Mouse (Mus musculus) lung, adult 2 months (tissue): ENCODE data around the gene Cabp1. TPM values are rescaled to one million over a fixed set of nuclear protein-coding genes. Genes with fewer than 3 reads are reported as not detected.

Experiments
- DNase-seq: peaks from one replicate; pipeline ENCODE4 v3.0.0; 2022
- H3K4me1 ChIP-seq: fragments of 200-500 bp; 2 replicates; pipeline ENCODE4 v1.6.1; 2011; ENCODE audit warnings: low read length; ENCODE audit not compliant: control insufficient read depth, insufficient read depth
- H3K4me3 ChIP-seq: fragments of 200-500 bp; replicated peaks from 2 replicates; pipeline ENCODE3; 2011; ENCODE audit warnings: low read depth, mild to moderate bottlenecking, control low read depth, low read length; ENCODE audit errors: extremely low read depth
- CTCF ChIP-seq: fragments of 200-500 bp; IDR thresholded peaks from 2 replicates; pipeline ENCODE4 v1.5.1; 2011; ENCODE audit warnings: mild to moderate bottlenecking, low read length, control low read depth; ENCODE audit not compliant: insufficient read depth
- POLR2A ChIP-seq: fragments of 200-500 bp; IDR thresholded peaks from 2 replicates; pipeline ENCODE4 v1.6.1; 2011; ENCODE audit warnings: low read depth, mild to moderate bottlenecking, control low read depth, low read length, borderline replicate concordance; ENCODE audit errors: extremely low read depth
- WGBS: fragments of 180-500 bp; shearing (Covaris S2); methylation state at CpG from one replicate; pipeline ENCODE4 v1.1.7; 2018; 5-methylcytosine and 5-hydroxymethylcytosine counted together
- polyA plus RNA-seq: library from polyadenylated mRNA; depleted of rRNA; stranded (reverse); fragments of >200 nt; gene quantifications from 2 replicates; pipeline ENCODE4 v1.2.3, GENCODE M21; 2012

Gene Cabp1
- polyA plus RNA-seq, 1 experiment = 6.9 TPM

GRCm38 (mm10) chr5:115192828-115193195 is 1.4 kb downstream of the Cabp1 start:
- TF ChIP-seq POLR2A (no peak), CTCF (no peak)
- H3K4me3 ChIP-seq = no peak overlapping the region
- H3K4me1 ChIP-seq = peaks cover 10% of the 10 kb centered on the region
- no peak for DNase-seq
- 22% methylated on average over 7 of the region's 7 CpGs for WGBS

DNA sequence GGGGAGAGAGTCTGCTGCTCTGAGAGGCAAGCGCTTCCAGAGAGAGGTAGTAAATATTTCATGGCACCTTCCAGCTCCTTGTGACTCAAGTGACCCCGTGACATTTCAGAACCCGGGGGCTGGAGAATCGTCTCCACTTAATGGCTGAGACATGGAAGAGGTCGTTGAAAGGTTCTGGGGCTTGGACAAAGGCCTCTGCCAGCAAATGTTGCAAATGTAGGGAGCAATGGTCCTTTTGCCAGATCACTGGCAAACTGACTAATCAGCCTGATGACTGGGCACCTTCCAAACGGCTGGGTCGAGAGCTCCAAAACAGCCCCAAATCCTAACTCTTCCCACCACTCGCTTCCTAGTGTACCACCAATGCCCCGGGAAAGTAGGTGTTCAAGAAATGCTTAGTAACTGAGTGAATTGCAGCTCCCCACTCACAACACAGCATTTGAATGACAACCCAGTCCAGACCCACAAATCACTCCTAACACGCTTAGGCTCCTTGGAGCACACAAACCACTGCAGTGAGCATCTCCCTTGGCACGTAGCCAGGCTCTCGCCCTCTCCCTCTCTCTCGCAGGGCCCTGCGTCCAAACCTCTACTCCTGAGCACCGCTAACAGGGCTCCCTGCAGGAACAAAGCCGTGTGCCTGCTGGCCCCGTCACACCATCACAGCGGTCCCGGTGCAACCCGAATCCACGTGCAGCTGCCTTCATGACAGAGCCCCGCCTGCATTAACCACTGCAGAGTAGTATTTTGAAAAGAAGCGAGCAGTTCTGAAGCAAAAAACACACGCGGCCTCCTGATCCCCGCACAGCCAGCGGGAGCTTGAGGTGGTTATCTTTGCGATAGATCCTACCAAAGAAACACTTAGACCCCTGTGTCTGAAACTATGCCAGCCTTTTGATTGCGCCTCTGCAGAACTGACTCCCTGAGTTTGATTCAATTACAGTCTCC is 2.0 kb downstream of the Cabp1 start:
- peaks cover 10% of the 10 kb centered on the region for H3K4me1 ChIP-seq
- H3K4me3 ChIP-seq = no peak overlapping the region
- WGBS = 29% methylated on average over 29 of the region's 29 CpGs
- no peak for DNase-seq
- TF ChIP-seq CTCF (no peak), POLR2A (no peak)

- H3K4me1 ChIP-seq = peaks cover 13% of the 10 kb centered on the region
- DNase-seq = no peak
- WGBS = 81% methylated on average over 12 of the region's 12 CpGs
- TF ChIP-seq POLR2A (no peak), CTCF (no peak)
- H3K4me3 ChIP-seq = no peak overlapping the region
These were observed 4.1 kb downstream of the Cabp1 start for GRCm38 (mm10) chr5:115190081-115190480.

- TF ChIP-seq CTCF = peak; percentile 88
- TF ChIP-seq POLR2A = no peak
- peak; percentile 28 for DNase-seq
- Histone ChIP-seq H3K4me3 (no peak overlapping the region), H3K4me1 (peaks cover 9% of the 10 kb centered on the region; the same call in 1 of the 2 replicates)
- 47% methylated on average over 5 of the region's 5 CpGs for WGBS
These were observed 5.4 kb downstream of the Cabp1 start for GRCm38 (mm10) chr5:115188824-115189223.

DNA sequence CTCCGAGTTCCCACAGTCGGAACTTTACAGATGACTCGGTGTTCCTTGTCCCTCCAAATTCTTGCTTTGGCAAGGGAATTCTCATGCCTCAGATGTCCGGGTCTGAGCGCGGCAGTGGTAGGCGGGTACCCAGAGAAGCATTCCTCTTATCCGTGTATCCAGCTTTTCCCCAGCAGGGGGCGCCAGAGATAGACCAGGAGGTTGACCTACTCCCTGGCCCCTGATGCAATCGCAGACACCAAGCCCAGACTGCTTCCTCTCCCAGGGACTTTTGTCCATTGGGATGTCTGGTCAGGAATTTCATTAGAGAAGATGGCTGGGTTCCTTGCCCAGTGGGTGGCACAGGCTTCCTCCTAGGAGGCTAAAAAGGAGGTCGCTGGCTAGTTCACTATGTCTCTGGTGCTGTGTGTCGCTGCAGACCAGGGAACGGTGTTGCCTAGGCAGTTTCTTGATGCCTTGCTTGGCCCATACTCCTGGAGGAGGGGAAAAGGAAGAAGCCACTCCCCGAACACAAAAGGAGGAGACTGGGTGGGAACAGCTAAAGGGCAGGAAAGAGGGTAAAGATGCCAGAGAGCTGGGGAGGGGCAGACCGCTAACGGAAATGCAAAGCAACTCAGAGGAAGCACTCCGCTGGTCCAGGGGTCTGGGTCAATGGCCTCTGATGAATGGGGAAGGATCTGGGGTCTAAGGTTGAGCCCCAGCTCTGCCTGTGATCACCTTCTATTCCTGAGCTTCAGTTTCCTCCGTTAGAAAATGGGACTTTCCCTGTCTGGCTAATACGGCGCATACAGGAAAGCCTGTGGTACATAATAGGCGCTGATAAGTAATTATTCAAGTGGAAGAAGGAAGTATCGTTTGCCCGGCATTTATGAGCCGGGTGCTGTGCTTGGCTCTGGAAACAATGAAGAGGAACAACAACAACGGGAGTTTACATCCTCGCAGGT is 6.7 kb downstream of the Cabp1 start:
- Histone ChIP-seq H3K4me1 (0 out of 2 replicates have a peak, but pooled peaks cover 4% of the 10 kb centered on the region), H3K4me3 (peak overlapping the region; percentile 45)
- TF ChIP-seq CTCF (peak; percentile 80), POLR2A (peak; percentile 44; the same call in 1 of the 2 replicates)
- WGBS = 12% methylated on average over 26 of the region's 26 CpGs
- peak; percentile 91 for DNase-seq

- Histone ChIP-seq H3K4me3 (no peak overlapping the region), H3K4me1 (0 out of 2 replicates have a peak, but pooled peaks cover 4% of the 10 kb centered on the region)
- 39% methylated on average over 17 of the region's 17 CpGs for WGBS
- TF ChIP-seq POLR2A = no peak
- DNase-seq = no peak
These were observed 7.7 kb downstream of the Cabp1 start for GRCm38 (mm10) chr5:115186371-115187073.

GRCm38 (mm10) chr5:115184726-115185125 is 9.5 kb downstream of the Cabp1 start:
- 26% methylated on average over 15 of the region's 15 CpGs for WGBS
- no peak for TF ChIP-seq POLR2A
- no peak for TF ChIP-seq CTCF
- DNase-seq = no peak
- Histone ChIP-seq H3K4me3 (no peak overlapping the region), H3K4me1 (0 out of 2 replicates have a peak, but pooled peaks cover 4% of the 10 kb centered on the region)

GRCm38 (mm10) chr5:115183482-115183881 is 10.7 kb downstream of the Cabp1 start:
- TF ChIP-seq CTCF = no peak
- TF ChIP-seq POLR2A = no peak
- whole genome bisulfite sequencing = 59% methylated on average over 10 of the region's 10 CpGs
- no peak for DNase-seq
- H3K4me3 ChIP-seq = no peak overlapping the region
- H3K4me1 ChIP-seq = 0 out of 2 replicates have a peak, but pooled peaks cover 4% of the 10 kb centered on the region

- WGBS = 67% methylated on average over 8 of the region's 8 CpGs
- Histone ChIP-seq H3K4me1 (0 out of 2 replicates have a peak, but pooled peaks cover 4% of the 10 kb centered on the region), H3K4me3 (no peak overlapping the region)
- no peak for DNase-seq
- TF ChIP-seq CTCF (no peak), POLR2A (no peak)
These were observed 11.3 kb downstream of the Cabp1 start for GRCm38 (mm10) chr5:115182925-115183324.
